Mouse (Mus musculus) liver, adult (tissue): ENCODE measurements at regions not wholly inside any gene's neighbourhood (a gene's known extent, or its start where the extent isn't known, plus 50 kb on each side); places are given as distances from the start of the nearest gene placed in this dataset.

ENCODE experiments used
- GATA4 ChIP-seq: IDR thresholded peaks from 2 replicates; pipeline ENCODE4 v1.6.1; 2014; ENCODE audit warnings: mild to moderate bottlenecking, low read length; ENCODE audit not compliant: insufficient replicate concordance

DNA sequence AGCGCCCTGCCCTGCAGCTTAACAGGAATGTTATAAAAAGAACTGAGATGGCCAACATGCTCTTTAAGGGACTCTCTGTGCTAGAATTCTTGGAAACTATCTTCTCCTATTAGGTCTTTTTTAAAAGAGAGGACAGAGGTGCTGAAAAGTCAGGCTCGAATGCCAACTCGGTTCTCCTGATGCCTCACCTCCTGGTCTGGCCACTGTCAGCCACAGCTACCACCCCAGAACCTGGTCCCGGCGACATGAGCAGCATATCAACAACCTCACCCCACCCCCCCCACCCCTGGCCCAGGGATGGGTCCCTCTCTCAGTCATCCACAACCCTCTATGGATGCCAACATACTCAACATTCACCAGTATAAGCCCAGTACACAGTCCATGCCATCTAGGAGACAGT is 49.8 kb upstream of the Rgma start:
- TF ChIP-seq GATA4 = no peak
